Mouse (Mus musculus) lung, embryonic 16.5 days (tissue): Measurements from ENCODE around the gene Olfr370. TPM values are rescaled to one million over a fixed set of nuclear protein-coding genes. Genes with fewer than 3 reads are reported as not detected.
A peak's percentile ranks its signal among the peaks of the same experiment; 100 is the strongest.
"Not testable (repeated sequence)": the region's sequence is repeated elsewhere in the genome, so short reads cannot be mapped to it uniquely, and the experiment has no call there.

Experiments
- ATAC-seq: fragments of 200-750 bp; cut with Nextera tagmentation; 2 replicates; pipeline ENCODE4 v1.8.0; 2017; ENCODE audit warnings: low read depth, mild to moderate bottlenecking, moderate library complexity
- H3K27ac ChIP-seq: fragments of 300-500 bp; sonication (generic); 2 replicates; pipeline ENCODE4 v1.5.1; 2014; ENCODE audit warnings: mild to moderate bottlenecking, control low read depth, low read length
- H3K27me3 ChIP-seq: fragments of 300-500 bp; sonication (generic); 2 replicates; pipeline ENCODE4 v1.6.1; 2014; ENCODE audit warnings: low read depth, low read length, mixed read lengths; ENCODE audit not compliant: control insufficient read depth, insufficient read depth
- H3K36me3 ChIP-seq: fragments of 300-500 bp; sonication (generic); 2 replicates; pipeline ENCODE4 v1.6.1; 2014; ENCODE audit warnings: low read length; ENCODE audit not compliant: control insufficient read depth, insufficient read depth
- H3K4me1 ChIP-seq: fragments of 300-500 bp; sonication (generic); replicated peaks from 2 replicates; pipeline ENCODE4 v1.6.1; 2014; ENCODE audit warnings: low read length, mixed read lengths; ENCODE audit not compliant: control insufficient read depth, insufficient read depth
- H3K4me2 ChIP-seq: fragments of 300-500 bp; sonication (generic); 2 replicates; pipeline ENCODE4 v1.6.1; 2014; ENCODE audit warnings: low read depth, low read length, control low read depth
- H3K4me3 ChIP-seq: fragments of 300-500 bp; sonication (generic); 2 replicates; pipeline ENCODE4 v1.5.1; 2014; ENCODE audit warnings: mild to moderate bottlenecking, low read length, control low read depth
- H3K9ac ChIP-seq: fragments of 300-500 bp; sonication (generic); 2 replicates; pipeline ENCODE4 v1.6.1; 2014; ENCODE audit warnings: low read length, control low read depth
- H3K9me3 ChIP-seq: fragments of 300-500 bp; sonication (generic); 2 replicates; pipeline ENCODE4 v1.6.1; 2016; ENCODE audit warnings: low read length; ENCODE audit not compliant: control insufficient read depth
- WGBS: fragments of 180-500 bp; shearing (Covaris S2); extraction: QIAGEN DNeasy Blood & Tissue Kit; methylation state at CpG from one replicate; pipeline ENCODE4 v1.1.7; 2014; 5-methylcytosine and 5-hydroxymethylcytosine counted together
- polyA plus RNA-seq: library from polyadenylated mRNA; unstranded; fragments of >200 nt; fragmentation: Nextera tagmentation; extraction: Ambion mirVana; gene quantifications from 2 replicates; pipeline ENCODE4 v1.2.1, GENCODE M21; 2015

The Olfr370 gene
- not detected in 2 replicates for polyA plus RNA-seq

- Histone ChIP-seq H3K9ac (no peak within 1 kb of the TSS), H3K36me3 (no peaks in the 10 kb centered on the region), H3K27ac (no peak within 1 kb of the TSS), H3K4me3 (no peak within 1 kb of the TSS), H3K4me2 (no peak within 1 kb of the TSS), H3K4me1 (no peaks in the 10 kb centered on the region), H3K27me3 (no peaks in the 10 kb centered on the region), H3K9me3 (no peaks in the 10 kb centered on the region)
- WGBS: 65% methylated on average over 3 of the region's 3 CpGs
- ATAC-seq: no peak
Observed at GRCm38 (mm10) chr8:83535736-83536135, at the start of gene Olfr370. Olfr370 (plus strand) TSS chr8:83535780.

DNA sequence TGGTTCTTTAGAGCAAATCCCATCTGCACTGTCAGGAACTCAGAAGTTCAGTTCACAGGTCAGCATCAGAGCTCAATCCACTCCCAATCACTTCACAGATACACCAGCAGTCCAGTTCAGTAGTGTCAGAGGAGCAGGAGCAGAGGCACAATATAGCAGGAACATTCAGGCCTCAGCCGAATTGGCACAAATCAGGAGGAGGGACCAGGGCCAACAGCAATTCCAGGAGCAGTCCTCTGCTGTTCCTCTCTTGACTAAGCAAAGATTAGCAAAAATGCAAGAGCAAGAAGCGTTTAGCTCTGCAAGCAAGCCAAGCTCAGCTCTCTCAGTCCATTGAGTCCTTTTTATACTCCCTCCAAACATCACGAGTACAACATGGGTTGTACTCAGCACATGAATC is 23.9 kb upstream of the Olfr370 start:
- WGBS: 78% methylated on average over 3 of the region's 3 CpGs
- ATAC-seq: no peak

GRCm38 (mm10) chr8:83520432-83520831 is 15.1 kb upstream of the Olfr370 start:
- Histone ChIP-seq H3K36me3 (no peaks in the 10 kb centered on the region), H3K9ac (no peak overlapping the region), H3K27me3 (no peaks in the 10 kb centered on the region), H3K27ac (no peak overlapping the region), H3K4me1 (no peaks in the 10 kb centered on the region), H3K9me3 (peaks cover 3% of the 10 kb centered on the region), H3K4me3 (no peak overlapping the region), H3K4me2 (no peak overlapping the region)
- WGBS: 25% methylated on average over 3 of the region's 3 CpGs
- peak; percentile 88 for ATAC-seq

More for the DNA sequence above, 23.9 kb upstream of the Olfr370 start:
- H3K4me3 ChIP-seq: no peak overlapping the region
- H3K36me3 ChIP-seq: no peaks in the 10 kb centered on the region
- no peaks in the 10 kb centered on the region for H3K9me3 ChIP-seq
- no peaks in the 10 kb centered on the region for H3K27me3 ChIP-seq
- no peak overlapping the region for H3K4me2 ChIP-seq
- H3K9ac ChIP-seq: no peak overlapping the region
- no peak overlapping the region for H3K27ac ChIP-seq
- H3K4me1 ChIP-seq: no peaks in the 10 kb centered on the region

DNA sequence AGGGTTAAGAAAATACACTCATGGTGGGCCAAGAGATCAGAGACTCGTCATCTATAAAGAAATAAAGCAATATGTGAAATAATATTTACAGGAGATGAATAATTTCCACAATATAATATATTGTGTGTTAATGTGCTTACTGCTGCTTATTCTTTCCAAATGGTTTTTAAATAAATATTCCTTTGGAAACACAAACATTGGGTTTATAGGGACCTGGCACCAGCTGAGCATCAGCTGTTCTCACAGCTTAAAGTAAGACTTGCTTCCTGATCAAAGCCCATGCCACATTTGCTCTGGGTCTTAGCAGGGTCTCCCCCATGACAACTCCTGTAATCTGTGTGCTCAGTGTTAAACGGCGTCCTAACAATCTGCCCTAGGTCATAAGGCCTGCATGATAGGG is 14.7 kb upstream of the Olfr370 start:
- ATAC-seq: peak; percentile 87
- WGBS: 31% methylated on average over 3 of the region's 3 CpGs
- H3K27ac ChIP-seq, H3K9me3 ChIP-seq, H3K4me2 ChIP-seq, H3K27me3 ChIP-seq, H3K36me3 ChIP-seq, H3K4me1 ChIP-seq, H3K9ac ChIP-seq, H3K4me3 ChIP-seq: not testable (repeated sequence)

- H3K4me2 ChIP-seq: no peak overlapping the region
- no peak overlapping the region for H3K4me3 ChIP-seq
- no peaks in the 10 kb centered on the region for H3K36me3 ChIP-seq
- H3K27ac ChIP-seq: no peak overlapping the region
- H3K27me3 ChIP-seq: no peaks in the 10 kb centered on the region
- H3K9ac ChIP-seq: no peak overlapping the region
- ATAC-seq: peak; percentile 65
- H3K4me1 ChIP-seq: no peaks in the 10 kb centered on the region
- peaks cover 3% of the 10 kb centered on the region for H3K9me3 ChIP-seq
- 24% methylated on average over 1 of the region's 1 CpGs for WGBS
Observed at GRCm38 (mm10) chr8:83521310-83521709, 14.3 kb upstream of the Olfr370 start.

- no peaks in the 10 kb centered on the region for H3K4me1 ChIP-seq
- ATAC-seq: no peak
- WGBS: 79% methylated on average over 2 of the region's 2 CpGs
Observed at GRCm38 (mm10) chr8:83534802-83535201, 778 bp upstream of the Olfr370 start.

GRCm38 (mm10) chr8:83562669-83563068 is 27.1 kb downstream of the Olfr370 start:
- WGBS: 60% methylated on average over 3 of the region's 3 CpGs
- Histone ChIP-seq H3K9me3 (no peaks in the 10 kb centered on the region), H3K27ac (no peak overlapping the region), H3K27me3 (no peaks in the 10 kb centered on the region), H3K9ac (no peak overlapping the region), H3K4me2 (no peak overlapping the region), H3K4me3 (no peak overlapping the region), H3K36me3 (no peaks in the 10 kb centered on the region), H3K4me1 (peaks cover 5% of the 10 kb centered on the region)
- ATAC-seq: no peak

More at GRCm38 (mm10) chr8:83534802-83535201, 778 bp upstream of the Olfr370 start:
- H3K4me3 ChIP-seq: no peak overlapping the region
- no peak overlapping the region for H3K9ac ChIP-seq
- H3K9me3 ChIP-seq: no peaks in the 10 kb centered on the region
- H3K27me3 ChIP-seq: no peaks in the 10 kb centered on the region
- no peak overlapping the region for H3K27ac ChIP-seq
- H3K4me2 ChIP-seq: no peak overlapping the region
- H3K36me3 ChIP-seq: no peaks in the 10 kb centered on the region

DNA sequence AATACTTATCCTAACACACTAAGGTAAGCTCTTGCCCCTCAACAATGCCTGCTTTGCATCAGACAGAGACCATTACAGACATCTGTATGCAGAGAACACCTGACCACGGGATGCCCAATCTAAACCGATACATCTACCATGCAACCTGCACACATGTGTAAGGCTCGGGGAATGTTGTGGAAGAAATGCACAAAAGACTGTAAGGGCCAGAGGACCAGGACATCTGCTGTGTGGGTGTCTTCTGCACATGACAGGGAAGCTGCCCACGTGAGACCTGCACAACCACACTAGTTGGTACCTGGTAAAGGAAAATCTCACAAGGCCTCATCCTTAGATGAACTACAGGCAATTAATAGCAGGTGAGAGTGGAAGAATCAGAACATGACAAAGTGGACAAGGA is 27.7 kb downstream of the Olfr370 start:
- H3K27me3 ChIP-seq: no peaks in the 10 kb centered on the region
- H3K36me3 ChIP-seq: no peaks in the 10 kb centered on the region
- H3K9me3 ChIP-seq: no peaks in the 10 kb centered on the region
- H3K4me2 ChIP-seq: no peak overlapping the region
- 65% methylated on average over 4 of the region's 4 CpGs for WGBS
- H3K4me3 ChIP-seq: no peak overlapping the region
- no peak overlapping the region for H3K27ac ChIP-seq
- ATAC-seq: no peak
- no peak overlapping the region for H3K9ac ChIP-seq
- H3K4me1 ChIP-seq: peaks cover 10% of the 10 kb centered on the region

DNA sequence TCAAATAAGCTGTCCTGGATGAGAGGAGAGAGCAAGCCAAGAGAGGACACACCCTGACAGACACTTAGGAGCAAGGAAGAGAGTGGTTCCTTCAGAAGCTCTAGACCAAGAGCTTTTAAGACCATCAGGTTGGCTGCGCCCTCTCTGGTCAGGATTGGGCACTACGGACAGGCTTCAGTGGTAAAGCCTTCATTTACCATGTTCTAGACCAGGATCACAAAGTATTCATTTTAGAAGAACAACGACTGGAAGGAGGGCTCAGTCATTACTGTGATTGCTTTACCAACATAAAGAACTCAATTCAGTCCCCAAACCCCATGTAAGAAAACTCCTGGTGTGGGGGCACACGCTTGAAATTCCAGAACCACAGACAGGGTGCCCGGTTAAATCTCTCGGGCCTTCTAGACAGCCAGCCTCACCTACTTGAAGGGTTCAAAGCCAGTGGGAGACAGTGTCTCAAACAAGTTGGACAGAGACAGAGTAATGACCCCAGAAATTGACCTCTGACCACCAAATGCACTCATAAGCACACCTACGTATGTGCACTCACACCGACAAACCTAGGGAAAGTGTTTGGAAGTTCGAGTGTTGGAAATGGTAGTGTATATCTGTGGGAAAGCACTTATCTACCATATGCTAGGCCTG is 30.3 kb downstream of the Olfr370 start:
- Histone ChIP-seq H3K9me3 (no peaks in the 10 kb centered on the region), H3K27ac (no peak overlapping the region), H3K4me3 (no peak overlapping the region; the same call in 1 of the 2 replicates), H3K36me3 (no peaks in the 10 kb centered on the region), H3K4me2 (no peak overlapping the region), H3K9ac (no peak overlapping the region), H3K27me3 (no peaks in the 10 kb centered on the region), H3K4me1 (peaks cover 10% of the 10 kb centered on the region)
- no peak for ATAC-seq
- 76% methylated on average over 9 of the region's 9 CpGs for WGBS
